Mouse (Mus musculus) urinary bladder, postnatal 4 days (tissue): Measurements from ENCODE around the gene Olfr430.
"Not testable (repeated sequence)": the region's sequence is repeated elsewhere in the genome, so short reads cannot be mapped to it uniquely, and the experiment has no call there.

Experiments used
- DNase-seq, 2 experiments: peaks; one replicate each; pipeline ENCODE4 v3.0.0; 2021 to 2022; ENCODE audit warnings: low spot score in 2 of 2

The Olfr430 gene

DNA sequence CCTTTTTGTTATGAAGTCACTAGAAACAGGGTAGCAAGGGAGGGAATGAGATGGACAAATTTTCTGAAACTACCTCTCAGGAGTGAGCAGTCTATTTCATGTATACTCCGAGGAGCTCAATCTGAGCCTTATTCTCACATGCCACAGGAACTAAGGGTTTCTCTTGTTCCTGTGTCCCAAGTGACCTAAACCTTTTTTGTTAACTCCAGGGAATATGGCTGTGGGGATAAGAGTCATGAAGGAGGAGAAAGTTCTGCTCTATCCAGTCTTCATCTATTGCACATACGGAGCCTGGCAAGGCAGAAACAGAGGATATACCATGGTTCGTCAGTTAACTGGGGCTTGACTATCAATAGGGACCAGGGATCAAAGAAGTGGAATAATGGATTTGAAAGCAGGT is at the start of gene Olfr430:
TSS of gene Olfr430 (plus strand) at position 301 of the 400 bp plus-strand sequence.
- no peak for DNase-seq

DNA sequence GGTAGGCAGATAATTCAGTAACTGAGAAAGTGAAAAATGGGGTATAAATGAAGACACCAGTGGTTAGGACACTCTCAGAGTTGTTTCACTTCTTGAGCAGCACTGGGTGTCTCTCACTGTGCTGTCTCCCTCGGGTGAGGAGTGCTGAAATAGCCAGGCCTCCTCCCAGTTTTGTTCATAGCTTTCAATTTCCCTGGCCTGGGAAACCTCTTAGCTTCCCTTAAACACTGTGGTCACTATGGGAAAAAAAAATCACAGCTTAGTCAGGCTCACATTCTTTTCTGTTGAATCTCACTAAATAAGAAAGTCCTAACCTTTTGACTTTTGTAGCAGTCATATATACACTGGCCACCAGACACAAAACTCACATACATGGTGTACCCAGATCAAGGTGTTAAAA is 34.7 kb upstream of the Olfr430 start, which contains the start of gene Ifi205:
TSS of gene Ifi205 (minus strand) at position 113 of the 400 bp plus-strand sequence.
- DNase-seq: no peak

DNA sequence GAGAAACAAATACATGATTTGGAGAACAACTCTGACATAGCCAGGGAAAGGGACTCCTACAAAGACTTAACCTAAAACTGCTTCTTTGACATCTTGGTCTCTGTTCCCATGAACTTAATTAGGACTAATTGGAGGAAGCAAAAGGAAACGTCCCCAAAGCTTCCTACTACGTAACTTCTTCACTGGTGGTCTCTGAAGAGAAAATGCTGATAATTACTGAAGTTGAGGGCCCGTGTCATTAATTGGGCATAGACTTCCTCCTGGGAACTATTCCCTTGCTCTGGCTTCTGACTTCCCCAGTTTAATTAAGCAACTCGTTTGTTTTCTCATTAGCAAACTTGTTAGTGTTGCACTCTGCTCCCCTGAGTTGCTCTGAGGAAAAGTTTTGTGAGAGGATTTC is 30.6 kb upstream of the Olfr430 start:
- DNase-seq: no peak

DNA sequence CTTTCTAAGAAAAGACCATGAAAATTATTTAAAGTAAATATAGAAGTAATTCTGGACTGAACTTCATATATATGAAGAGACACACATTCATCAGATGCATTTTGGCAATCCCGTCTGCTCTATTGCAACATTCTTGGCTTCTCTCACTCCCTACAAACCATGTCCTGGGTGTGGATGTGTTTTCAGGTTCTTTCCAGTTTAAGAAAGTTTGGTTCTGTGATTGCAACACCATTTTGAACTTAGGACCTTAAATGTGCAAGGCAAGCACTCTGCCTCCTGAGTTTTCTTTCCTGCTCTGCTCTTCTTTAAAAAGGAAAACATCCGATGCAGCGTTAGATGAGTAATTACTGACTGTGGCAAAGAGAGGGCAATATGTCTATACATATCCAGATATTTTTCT is 27.9 kb upstream of the Olfr430 start:
- no peak for DNase-seq

DNA sequence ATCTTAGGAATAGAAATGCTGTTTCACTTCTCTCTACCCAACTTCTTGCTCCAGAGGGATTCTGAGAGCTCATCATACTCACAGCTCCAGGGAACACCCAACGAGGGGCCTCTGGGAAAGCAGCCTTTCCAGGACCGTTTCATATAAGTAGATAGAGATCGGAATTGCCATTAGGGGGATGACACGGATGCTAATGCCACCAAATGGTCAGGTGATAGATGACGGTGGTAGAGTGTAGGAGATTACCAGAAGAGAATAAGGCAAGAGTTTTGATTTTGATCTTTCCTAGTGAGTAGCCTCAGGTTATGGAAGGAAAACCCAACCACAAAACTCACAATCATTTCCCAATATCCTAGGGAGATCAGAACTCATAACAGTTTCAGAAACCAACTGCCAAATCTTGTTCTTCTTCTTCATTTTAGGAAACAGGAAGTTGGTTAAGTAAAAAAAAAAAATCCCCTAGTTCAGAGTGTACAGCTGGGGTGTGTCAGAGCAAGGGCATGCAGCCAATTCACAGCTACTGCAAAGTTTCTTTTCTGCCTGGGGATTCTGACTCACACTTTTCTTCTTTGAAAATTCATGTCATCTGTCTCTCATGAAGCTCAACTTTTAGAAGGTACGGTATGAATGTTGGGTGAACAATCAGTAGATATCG is 25.8 kb upstream of the Olfr430 start, which contains the start of gene Olfr433:
TSS of gene Olfr433 (plus strand) at position 183 of the 655 bp plus-strand sequence.
- no peak for DNase-seq

DNA sequence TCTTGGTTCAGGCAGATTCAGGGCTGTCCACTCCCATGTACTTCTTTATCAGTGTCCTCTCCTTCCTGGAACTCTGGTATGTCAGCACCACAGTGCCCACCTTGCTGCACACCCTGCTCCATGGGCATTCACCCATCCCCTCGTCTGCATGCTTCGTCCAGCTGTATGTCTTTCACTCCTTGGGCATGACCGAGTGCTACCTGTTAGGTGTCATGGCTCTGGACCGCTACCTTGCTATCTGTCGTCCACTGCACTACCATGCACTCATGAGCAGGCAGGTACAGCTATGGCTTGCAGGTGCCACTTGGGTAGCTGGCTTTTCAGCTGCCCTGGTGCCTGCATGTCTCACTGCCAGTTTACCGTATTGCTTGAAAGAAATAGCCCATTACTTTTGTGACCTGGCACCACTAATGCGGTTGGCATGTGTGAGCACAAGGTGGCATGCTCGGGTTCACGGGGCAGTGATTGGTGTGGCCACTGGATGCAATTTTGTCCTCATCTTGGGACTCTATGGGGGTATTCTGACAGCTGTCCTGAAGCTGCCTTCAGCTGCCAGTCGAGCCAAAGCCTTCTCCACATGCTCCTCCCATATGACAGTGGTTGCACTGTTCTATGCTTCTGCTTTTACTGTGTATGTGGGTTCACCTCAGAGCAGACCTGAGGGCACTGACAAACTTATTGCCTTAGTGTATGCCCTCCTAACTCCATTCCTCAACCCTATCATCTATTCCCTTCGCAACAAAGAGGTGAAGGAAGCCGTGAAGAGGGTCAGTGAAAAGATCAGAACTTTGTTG is 24.1 kb upstream of the Olfr430 start:
- DNase-seq: not testable (repeated sequence)

DNA sequence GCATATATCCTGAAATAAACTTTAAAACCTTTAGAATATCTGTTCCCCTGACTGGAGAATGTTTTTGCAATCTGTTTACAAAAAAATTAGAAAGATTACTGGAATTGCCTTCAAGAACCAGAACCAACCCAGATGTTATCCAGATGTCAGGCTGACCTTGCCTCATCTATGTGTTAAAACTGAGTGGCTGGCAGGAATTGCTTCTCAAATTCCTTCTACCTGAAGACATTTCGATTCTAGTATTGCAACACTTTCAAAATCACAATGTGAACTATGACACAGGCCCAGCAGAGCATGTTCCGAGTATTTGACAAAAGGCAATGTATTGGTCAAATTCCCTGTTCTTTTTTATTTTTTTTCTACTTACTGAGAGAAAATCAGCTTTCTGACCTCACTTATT is 22.0 kb upstream of the Olfr430 start:
- no peak for DNase-seq

DNA sequence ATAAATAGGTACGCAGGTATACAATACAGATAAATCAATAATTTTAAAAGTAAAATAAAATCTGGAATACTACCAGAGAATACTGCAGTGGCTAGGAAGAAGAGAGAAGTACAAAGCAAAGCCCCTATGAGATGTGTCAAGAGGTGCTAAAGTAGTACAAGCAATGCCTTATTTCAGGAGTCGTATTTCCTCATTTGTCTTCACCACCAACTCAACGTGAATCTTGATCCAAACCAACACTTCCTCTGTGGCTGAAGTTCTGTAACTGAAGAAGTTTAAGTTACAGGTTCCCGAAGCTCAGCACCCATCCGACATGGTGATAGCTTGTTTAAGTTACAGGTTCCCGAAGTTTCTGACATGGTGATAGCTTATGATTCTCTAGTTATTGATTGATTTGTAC is 18.2 kb upstream of the Olfr430 start:
- not testable (repeated sequence) for DNase-seq

DNA sequence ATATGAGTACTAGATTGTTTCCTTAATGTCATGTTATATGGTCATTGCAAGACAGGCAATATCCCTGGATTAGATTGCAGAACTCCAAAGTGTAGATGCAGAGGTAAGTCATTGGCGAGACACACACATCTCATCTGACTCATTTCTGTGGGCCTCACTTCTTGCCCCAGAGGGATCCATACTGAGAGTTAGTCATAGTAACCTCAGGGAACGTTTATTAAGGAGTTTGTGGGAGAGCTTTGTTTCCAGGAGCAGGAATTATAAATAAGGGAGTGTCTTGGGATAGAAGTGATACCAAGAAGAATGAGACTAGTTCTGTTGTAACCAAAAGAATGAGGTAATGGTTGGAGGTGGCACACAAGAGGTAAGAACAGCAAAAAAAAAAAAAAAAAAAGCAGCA is 17.5 kb upstream of the Olfr430 start, which contains the start of gene Olfr432:
TSS of gene Olfr432 (plus strand) at position 313 of the 400 bp plus-strand sequence.
- DNase-seq: no peak

DNA sequence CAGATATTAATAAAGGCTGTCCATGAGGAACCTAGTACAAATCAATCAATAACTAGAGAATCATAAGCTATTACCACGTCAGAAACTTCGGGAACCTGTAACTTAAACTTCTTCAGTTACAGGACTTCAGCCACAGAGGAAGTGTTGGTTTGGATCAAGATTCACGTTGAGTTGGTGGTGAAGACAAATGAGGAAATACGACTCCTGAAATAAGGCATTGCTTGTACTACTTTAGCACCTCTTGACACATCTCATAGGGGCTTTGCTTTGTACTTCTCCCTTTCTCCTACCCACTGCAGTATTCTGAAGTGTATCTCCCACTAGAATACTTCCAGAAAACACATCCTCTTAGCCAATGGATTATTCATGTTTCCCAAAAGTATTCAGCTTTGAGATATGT is 17.0 kb upstream of the Olfr430 start:
- DNase-seq: not testable (repeated sequence)

DNA sequence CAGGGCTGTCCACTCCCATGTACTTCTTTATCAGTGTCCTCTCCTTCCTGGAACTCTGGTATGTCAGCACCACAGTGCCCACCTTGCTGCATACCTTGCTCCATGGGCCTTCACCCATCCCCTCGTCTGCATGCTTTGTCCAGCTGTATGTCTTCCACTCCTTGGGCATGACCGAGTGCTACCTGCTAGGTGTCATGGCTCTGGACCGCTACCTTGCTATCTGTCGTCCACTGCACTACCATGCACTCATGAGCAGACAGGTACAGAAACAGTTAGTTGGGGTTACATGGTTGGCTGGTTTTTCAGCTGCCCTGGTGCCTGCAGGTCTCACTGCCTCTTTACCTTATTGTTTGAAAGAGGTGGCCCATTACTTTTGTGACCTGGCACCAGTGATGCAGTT is 15.9 kb upstream of the Olfr430 start:
- no peak for DNase-seq

DNA sequence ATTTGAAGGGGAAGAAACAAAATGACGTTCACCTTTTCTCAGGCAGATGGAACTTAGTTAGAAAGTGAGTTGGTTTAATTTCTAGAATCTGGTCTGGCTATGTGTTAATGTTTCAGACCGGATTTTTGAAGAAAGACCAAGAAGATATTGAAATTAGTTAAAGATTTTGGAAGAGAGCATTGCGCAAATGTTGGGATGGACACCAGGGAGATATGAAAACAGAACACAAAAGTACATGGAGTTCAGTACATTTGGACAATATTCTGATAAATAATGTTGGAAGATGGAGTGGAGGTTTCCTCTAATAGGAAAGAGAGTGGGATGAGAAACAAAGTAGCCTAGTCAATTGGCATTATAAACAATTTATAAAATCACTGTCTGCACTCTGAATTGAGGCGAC is 14.9 kb upstream of the Olfr430 start:
- no peak for DNase-seq

DNA sequence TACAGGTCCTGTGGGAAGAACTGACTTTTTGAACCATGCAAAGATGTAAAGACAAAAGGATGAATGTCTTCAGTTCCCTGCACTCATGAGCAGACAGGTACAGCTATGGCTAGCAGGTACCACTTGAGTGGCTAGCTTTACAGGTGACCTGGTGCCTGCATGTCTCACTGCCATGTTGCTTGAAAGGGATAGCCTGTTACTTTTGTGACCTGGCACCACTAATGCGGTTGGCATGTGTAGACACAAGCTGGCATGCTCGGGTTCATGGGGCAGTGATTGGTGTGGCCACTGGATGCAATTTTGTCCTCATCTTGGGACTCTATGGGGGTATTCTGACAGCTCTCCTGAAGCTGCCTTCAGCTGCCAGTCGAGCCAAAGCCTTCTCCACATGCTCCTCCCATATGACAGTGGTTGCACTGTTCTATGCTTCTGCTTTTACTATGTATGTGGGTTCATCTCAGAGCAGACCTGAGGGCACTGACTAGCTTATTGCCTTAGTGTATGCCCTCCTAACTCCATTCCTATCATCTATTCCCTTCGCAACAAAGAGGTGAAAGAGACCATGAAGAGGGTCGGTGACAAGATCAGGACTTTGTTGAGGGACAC is 14.4 kb upstream of the Olfr430 start:
- DNase-seq: no peak

DNA sequence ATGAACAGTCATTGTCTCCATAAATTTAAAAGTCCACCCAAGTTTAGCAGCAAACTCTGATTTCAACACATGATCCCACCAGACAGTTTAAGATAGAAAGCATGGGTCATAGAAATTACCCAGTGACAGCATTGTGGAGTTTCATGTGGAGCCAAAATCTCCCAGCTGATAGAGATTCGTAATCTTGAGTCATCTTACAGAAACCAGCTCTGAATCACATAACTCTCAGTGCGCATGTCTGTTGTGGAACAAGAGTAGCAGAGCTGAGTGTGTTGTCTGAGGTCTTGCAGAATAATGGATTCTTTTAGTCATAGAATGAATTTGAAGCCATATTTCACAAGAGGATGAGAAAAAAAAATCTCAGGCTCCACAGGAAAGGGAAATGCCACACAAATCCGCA is 13.4 kb upstream of the Olfr430 start:
- no peak for DNase-seq

DNA sequence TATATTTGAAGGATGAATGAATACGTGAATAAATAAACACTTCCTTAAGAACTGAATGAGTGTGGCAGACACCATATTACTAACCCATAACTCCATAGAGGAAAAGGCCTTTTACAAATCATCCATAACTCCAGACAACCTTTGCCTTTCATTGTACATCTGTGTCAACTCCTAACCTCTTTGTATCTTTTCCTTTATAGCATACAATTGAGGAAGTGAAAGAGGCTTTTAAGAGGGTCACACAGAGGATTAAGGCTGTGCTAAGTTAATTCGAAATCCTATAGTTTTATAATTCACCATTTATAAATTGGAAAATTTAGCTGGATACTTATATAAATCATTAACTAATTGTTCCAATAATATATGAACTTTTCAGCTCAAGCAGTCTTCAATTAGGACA is 11.2 kb upstream of the Olfr430 start:
- no peak for DNase-seq

DNA sequence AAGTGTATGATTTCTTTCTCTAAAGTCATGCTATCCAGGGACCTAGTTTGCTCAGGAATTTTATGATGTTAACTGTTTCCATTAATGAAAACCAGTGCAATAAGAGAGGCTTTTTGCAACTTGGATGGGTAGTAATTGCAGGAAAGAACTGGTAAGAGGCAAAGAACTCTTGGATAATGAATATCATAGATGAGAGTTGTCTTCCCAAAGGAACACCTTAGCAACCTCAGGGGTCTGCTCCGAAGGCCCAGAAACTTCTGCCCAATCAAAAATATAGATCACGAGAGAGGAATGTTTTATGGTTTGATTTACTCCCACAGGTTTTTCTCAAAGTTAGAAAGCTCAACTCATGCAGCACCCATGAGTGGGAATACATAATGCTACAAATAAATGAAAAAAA is 17.6 kb downstream of the Olfr430 start, which contains the start of gene Olfr429:
TSS of gene Olfr429 (plus strand) at position 301 of the 400 bp plus-strand sequence.
- DNase-seq: no peak

DNA sequence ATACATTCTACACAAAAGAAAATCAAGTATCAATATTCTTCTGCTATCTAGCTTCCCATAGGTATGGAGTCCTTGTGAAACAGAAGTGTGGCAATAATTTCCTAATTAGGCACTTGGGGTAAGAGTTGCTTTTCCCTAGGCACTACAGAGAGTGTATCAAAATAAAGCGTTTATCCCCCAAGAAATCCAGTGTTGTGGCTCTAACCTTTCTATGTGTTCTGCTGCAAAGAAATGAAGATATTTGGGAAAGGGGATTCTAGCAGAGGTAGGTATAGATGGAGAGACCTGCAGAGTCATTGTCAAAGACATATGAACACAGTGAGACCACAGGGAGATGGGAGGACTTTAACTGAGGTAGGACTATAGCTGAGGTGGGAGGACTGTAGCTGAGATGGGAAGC is 30.2 kb downstream of the Olfr430 start, which contains the start of gene Olfr427:
TSS of gene Olfr427 (plus strand) at position 301 of the 400 bp plus-strand sequence.
- no peak for DNase-seq

DNA sequence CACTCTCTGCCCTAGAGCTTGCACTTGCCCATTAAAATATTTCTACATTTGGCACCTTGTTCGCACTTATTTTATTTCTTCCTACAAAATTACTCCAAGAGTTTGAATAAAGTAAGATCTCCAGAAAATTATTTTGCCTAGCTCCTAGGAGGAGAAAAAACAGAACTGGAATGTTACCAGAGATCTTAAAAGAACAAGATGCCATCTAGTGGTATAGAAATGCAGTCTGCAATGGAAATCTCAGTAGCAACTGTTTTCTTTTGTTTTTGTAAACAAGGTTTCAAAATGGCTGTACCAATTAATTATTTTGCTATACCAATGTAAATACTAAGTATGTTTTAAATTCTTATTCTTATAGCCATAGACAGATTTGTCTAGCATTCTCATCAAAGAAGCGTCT is 37.3 kb downstream of the Olfr430 start:
- no peak for DNase-seq

DNA sequence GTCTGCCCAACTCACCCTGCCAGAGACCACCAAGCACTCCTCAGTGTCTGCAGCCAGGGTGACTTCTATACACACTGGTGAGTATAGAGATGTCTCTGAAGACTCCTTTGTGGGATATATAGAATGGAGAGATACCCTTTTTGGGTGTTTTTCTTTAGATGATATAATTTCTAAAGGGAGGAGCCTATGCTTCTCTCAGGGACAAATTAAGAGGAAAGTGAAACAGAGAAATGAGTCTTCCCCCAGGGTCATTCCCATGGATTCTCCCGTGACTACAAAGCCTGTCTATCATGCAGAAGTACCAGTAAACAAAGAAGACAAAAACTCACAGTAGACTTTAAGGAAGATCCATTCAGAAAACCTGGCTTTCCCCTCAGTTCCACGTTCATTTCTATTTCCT is 54.7 kb downstream of the Olfr430 start, which contains the start of gene Olfr231:
TSS of gene Olfr231 (minus strand) at position 101 of the 400 bp plus-strand sequence.
- DNase-seq: no peak
